Mouse (Mus musculus) kidney, embryonic 14.5 days (tissue): Measurements from ENCODE around the gene Dus4l. TPM values are rescaled to one million over a fixed set of nuclear protein-coding genes. Genes with fewer than 3 reads are reported as not detected.

Source experiments
- ATAC-seq: fragments of 200-750 bp; cut with Nextera tagmentation; 2 replicates; pipeline ENCODE4 v1.8.0; 2017; ENCODE audit warnings: moderate number of reproducible peaks, mild to moderate bottlenecking, moderate TSS enrichment, moderate library complexity; ENCODE audit not compliant: low FRiP score, low TSS enrichment
- H3K27ac ChIP-seq: fragments of 300-500 bp; sonication (generic); 2 replicates; pipeline ENCODE4 v1.5.1; 2014; ENCODE audit warnings: low read depth, mild to moderate bottlenecking, low read length, moderate library complexity, mixed read lengths
- H3K27me3 ChIP-seq: fragments of 300-500 bp; sonication (generic); 2 replicates; pipeline ENCODE4 v1.6.1; 2014; ENCODE audit warnings: mild to moderate bottlenecking, low read length; ENCODE audit not compliant: control insufficient read depth, insufficient read depth
- H3K36me3 ChIP-seq: fragments of 300-500 bp; sonication (generic); 2 replicates; pipeline ENCODE4 v1.6.1; 2014; ENCODE audit warnings: low read length, mixed read lengths; ENCODE audit not compliant: control insufficient read depth, insufficient read depth
- H3K4me1 ChIP-seq: fragments of 300-500 bp; sonication (generic); 2 replicates; pipeline ENCODE4 v1.6.1; 2014; ENCODE audit warnings: low read length, mixed read lengths; ENCODE audit not compliant: control insufficient read depth, insufficient read depth
- H3K4me2 ChIP-seq: fragments of 300-500 bp; sonication (generic); replicated peaks from 2 replicates; pipeline ENCODE4 v1.6.1; 2014; ENCODE audit warnings: low read depth, mild to moderate bottlenecking, low read length
- H3K4me3 ChIP-seq: fragments of 300-500 bp; sonication (generic); 2 replicates; pipeline ENCODE4 v1.5.1; 2014; ENCODE audit warnings: mild to moderate bottlenecking, low read length
- H3K9ac ChIP-seq: fragments of 300-500 bp; sonication (generic); 2 replicates; pipeline ENCODE4 v1.6.1; 2014; ENCODE audit warnings: low read depth, mild to moderate bottlenecking, low read length, moderate library complexity
- H3K9me3 ChIP-seq: fragments of 300-500 bp; sonication (generic); 2 replicates; pipeline ENCODE4 v1.6.1; 2016; ENCODE audit warnings: low read length; ENCODE audit not compliant: control insufficient read depth
- WGBS: fragments of 180-500 bp; shearing (Covaris S2); extraction: QIAGEN DNeasy Blood & Tissue Kit; methylation state at CpG from one replicate; pipeline ENCODE4 v1.1.7; 2014; 5-methylcytosine and 5-hydroxymethylcytosine counted together
- polyA plus RNA-seq: library from polyadenylated mRNA; unstranded; fragments of >200 nt; fragmentation: Nextera tagmentation; extraction: Ambion mirVana; gene quantifications from 2 replicates; pipeline ENCODE4 v1.2.1, GENCODE M21; 2014

Dus4l gene
- 12.4 and 15.8 TPM in 2 replicates for polyA plus RNA-seq

GRCm38 (mm10) chr12:31654197-31654964 is at the start of gene Dus4l, which contains the start of gene Cog5:
Gene Dus4l (minus strand): TSS chr12:31654826.
Gene Cog5 (plus strand): TSS chr12:31654869.
- ATAC-seq: peak; percentile 97
- Histone ChIP-seq H3K36me3 (no peaks in the 10 kb centered on the region), H3K4me2 (peak within 1 kb of the TSS; percentile 51)

GRCm38 (mm10) chr12:31703904-31704303 is 49.3 kb upstream of the Dus4l start:
- Histone ChIP-seq H3K36me3 (no peaks in the 10 kb centered on the region), H3K27me3 (no peaks in the 10 kb centered on the region), H3K4me2 (no peak overlapping the region), H3K4me1 (no peaks in the 10 kb centered on the region), H3K9me3 (no peaks in the 10 kb centered on the region), H3K9ac (no peak overlapping the region), H3K27ac (no peak overlapping the region), H3K4me3 (no peak overlapping the region)
- ATAC-seq: no peak
- 88% methylated on average over 6 of the region's 6 CpGs for WGBS

More at GRCm38 (mm10) chr12:31654197-31654964, at the start of gene Dus4l, which contains the start of gene Cog5:
- Histone ChIP-seq H3K4me3 (peak within 1 kb of the TSS; percentile 87), H3K27ac (peak within 1 kb of the TSS; percentile 79), H3K4me1 (no peaks in the 10 kb centered on the region), H3K9me3 (no peaks in the 10 kb centered on the region), H3K9ac (peak within 1 kb of the TSS; percentile 74), H3K27me3 (no peaks in the 10 kb centered on the region)
- under 1% methylated on average over 47 of the region's 47 CpGs for WGBS

GRCm38 (mm10) chr12:31701411-31701810 is 46.8 kb upstream of the Dus4l start:
- ATAC-seq: no peak
- Histone ChIP-seq H3K27ac (no peak overlapping the region), H3K36me3 (no peaks in the 10 kb centered on the region), H3K9me3 (peaks cover 8% of the 10 kb centered on the region), H3K4me1 (no peaks in the 10 kb centered on the region), H3K4me2 (no peak overlapping the region), H3K9ac (no peak overlapping the region), H3K27me3 (no peaks in the 10 kb centered on the region), H3K4me3 (no peak overlapping the region)
- WGBS: 71% methylated on average over 5 of the region's 5 CpGs

- no peak for ATAC-seq
- H3K4me1 ChIP-seq: no peaks in the 10 kb centered on the region
- 71% methylated on average over 5 of the region's 5 CpGs for WGBS
- no peak overlapping the region for H3K4me2 ChIP-seq
- H3K36me3 ChIP-seq: no peaks in the 10 kb centered on the region
- no peak overlapping the region for H3K4me3 ChIP-seq
- no peak overlapping the region for H3K9ac ChIP-seq
- H3K27me3 ChIP-seq: no peaks in the 10 kb centered on the region
- H3K27ac ChIP-seq: no peak overlapping the region
- peaks cover 8% of the 10 kb centered on the region for H3K9me3 ChIP-seq
These were observed 46.2 kb upstream of the Dus4l start for GRCm38 (mm10) chr12:31700623-31701347.

- no peak overlapping the region for H3K4me2 ChIP-seq
- peaks cover 8% of the 10 kb centered on the region for H3K9me3 ChIP-seq
These were observed 38.7 kb upstream of the Dus4l start for GRCm38 (mm10) chr12:31693278-31693677.

GRCm38 (mm10) chr12:31686679-31687078 is 32.1 kb upstream of the Dus4l start:
- Histone ChIP-seq H3K4me1 (no peaks in the 10 kb centered on the region), H3K9me3 (no peaks in the 10 kb centered on the region), H3K27me3 (no peaks in the 10 kb centered on the region), H3K4me2 (no peak overlapping the region), H3K4me3 (no peak overlapping the region), H3K9ac (no peak overlapping the region), H3K36me3 (no peaks in the 10 kb centered on the region; the same call in 1 of the 2 replicates), H3K27ac (no peak overlapping the region)
- ATAC-seq: no peak
- 96% methylated on average over 3 of the region's 3 CpGs for WGBS

More at GRCm38 (mm10) chr12:31693278-31693677, 38.7 kb upstream of the Dus4l start:
- no peak overlapping the region for H3K4me3 ChIP-seq
- no peak overlapping the region for H3K9ac ChIP-seq
- 97% methylated on average over 1 of the region's 1 CpGs for WGBS
- H3K4me1 ChIP-seq: no peaks in the 10 kb centered on the region
- H3K27me3 ChIP-seq: no peaks in the 10 kb centered on the region
- no peak for ATAC-seq
- H3K36me3 ChIP-seq: no peaks in the 10 kb centered on the region
- no peak overlapping the region for H3K27ac ChIP-seq

- ATAC-seq: no peak
- 74% methylated on average over 3 of the region's 3 CpGs for WGBS
- H3K4me1 ChIP-seq: no peaks in the 10 kb centered on the region
- H3K4me3 ChIP-seq: no peak overlapping the region
- no peak overlapping the region for H3K9ac ChIP-seq
- no peak overlapping the region for H3K27ac ChIP-seq
- H3K9me3 ChIP-seq: no peaks in the 10 kb centered on the region
- H3K36me3 ChIP-seq: peaks cover 38% of the 10 kb centered on the region
- H3K27me3 ChIP-seq: no peaks in the 10 kb centered on the region
- no peak overlapping the region for H3K4me2 ChIP-seq
These were observed 12.6 kb upstream of the Dus4l start for GRCm38 (mm10) chr12:31667187-31667586.

- Histone ChIP-seq H3K9me3 (no peaks in the 10 kb centered on the region), H3K27me3 (no peaks in the 10 kb centered on the region), H3K4me1 (no peaks in the 10 kb centered on the region), H3K4me2 (no peak overlapping the region), H3K27ac (no peak overlapping the region), H3K9ac (no peak overlapping the region), H3K36me3 (peaks cover 35% of the 10 kb centered on the region), H3K4me3 (no peak overlapping the region)
- WGBS: 83% methylated on average over 6 of the region's 6 CpGs
- ATAC-seq: no peak
These were observed 11.4 kb upstream of the Dus4l start for GRCm38 (mm10) chr12:31665999-31666398.

- WGBS: 92% methylated on average over 2 of the region's 2 CpGs
- no peak overlapping the region for H3K9ac ChIP-seq
These were observed 2.2 kb upstream of the Dus4l start for GRCm38 (mm10) chr12:31656841-31657240.

More at GRCm38 (mm10) chr12:31656841-31657240, 2.2 kb upstream of the Dus4l start:
- Histone ChIP-seq H3K4me3 (no peak overlapping the region), H3K4me1 (no peaks in the 10 kb centered on the region), H3K4me2 (no peak overlapping the region), H3K27me3 (no peaks in the 10 kb centered on the region), H3K27ac (no peak overlapping the region), H3K36me3 (peaks cover under 1% of the 10 kb centered on the region; the same call in 1 of the 2 replicates), H3K9me3 (no peaks in the 10 kb centered on the region)
- no peak for ATAC-seq
